Mouse (Mus musculus) natural killer cell, adult 2 months (primary cell): ENCODE data around the gene Ecel1.

Source experiments
- DNase-seq, 2 experiments: peaks; one replicate each; pipeline ENCODE4 v3.0.0; 2022; ENCODE audit warnings: low spot score in 2 of 2

Ecel1 gene

DNA sequence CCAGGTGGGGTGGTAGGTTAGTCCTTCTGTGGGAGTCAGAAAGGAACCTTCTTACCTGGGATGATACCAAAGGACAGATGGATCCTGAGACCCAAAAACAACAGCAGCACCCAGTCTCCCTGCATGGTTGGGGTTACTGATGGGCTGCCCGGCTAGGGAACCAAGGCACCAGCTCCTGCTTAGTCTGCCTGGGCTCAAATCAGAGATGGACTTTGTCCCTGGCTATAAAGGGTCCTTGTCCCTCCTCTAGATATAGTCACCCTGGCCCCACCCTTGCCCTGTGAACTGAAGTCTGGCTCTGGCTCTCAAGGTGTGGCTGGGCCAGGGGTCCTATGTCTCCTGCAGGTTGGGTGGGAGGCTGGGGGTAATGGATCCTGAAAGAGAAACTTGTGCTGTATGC lies 54.9 kb downstream of the Ecel1 start, which contains the start of gene Alpi:
Gene Alpi, minus strand, starts transcription at position 196 of the 400 bp plus-strand sequence.
- no peak for DNase-seq

DNA sequence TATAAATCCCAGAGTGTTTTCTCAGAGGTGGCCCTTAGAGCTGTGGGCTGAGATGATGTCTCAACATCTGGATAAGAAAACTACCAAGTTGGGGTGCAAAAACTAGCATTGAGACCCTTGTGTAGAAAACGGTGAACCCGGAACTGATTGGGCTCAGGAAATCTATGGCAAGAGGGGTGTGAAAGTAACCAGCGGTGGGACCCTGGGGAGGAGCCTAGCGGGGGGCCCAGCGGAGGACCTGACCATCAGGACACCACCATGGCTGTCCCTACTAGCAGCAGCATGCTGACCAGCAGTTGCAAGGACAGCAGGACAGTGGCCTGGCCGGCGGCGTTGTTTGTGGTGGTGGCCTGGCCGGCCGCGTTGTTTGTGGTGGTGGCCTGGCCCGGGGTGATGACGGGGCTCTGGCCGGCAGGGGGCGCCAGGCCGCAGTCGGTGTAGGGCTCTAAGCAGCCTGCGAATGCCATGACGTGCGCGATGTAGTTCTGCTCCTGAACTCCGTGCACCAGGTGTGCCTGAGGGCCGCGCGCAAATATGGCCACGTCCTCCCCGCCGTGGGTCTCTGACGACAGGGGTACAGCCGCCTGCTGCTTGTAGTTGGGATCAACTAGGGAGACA lies 57.9 kb downstream of the Ecel1 start:
- peak; percentile 8 to 36 for DNase-seq
